Mouse (Mus musculus): Measurements from ENCODE around the gene Cadps2. TPM values are rescaled to one million over a fixed set of nuclear protein-coding genes. Genes with fewer than 3 reads are reported as not detected.

The Cadps2 gene
- polyA plus RNA-seq, 1 experiment, result 0.02 TPM

DNA sequence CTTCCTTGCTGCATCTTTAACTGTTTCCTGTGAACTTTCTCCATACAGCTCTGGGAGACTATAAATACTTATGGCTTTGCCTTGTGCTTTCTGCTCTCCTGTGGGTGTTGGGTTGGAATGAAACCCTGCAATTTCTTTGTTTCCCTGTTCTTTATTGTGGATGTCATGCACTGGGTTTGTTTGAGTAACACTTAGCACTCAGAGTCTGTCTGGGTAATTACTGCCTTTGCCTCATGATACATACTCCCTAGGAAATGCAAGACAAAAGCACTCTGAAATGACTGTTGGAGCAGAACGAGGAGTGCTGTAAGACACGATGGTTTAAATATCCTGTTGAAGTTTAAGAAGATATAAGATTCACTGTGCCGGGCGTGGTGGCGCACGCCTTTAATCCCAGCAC, 533.2 kb downstream of the Cadps2 start:
- no peaks in the 10 kb centered on the region for H3K27me3 ChIP-seq (ENCODE audit: control insufficient read depth, insufficient read depth, insufficient read length)
- H3ac ChIP-seq (ENCODE audit: control insufficient read depth, insufficient read length), result no peak overlapping the region
- H3K36me3 ChIP-seq (ENCODE audit: control insufficient read depth, insufficient read depth), result no peaks in the 10 kb centered on the region
- no peak overlapping the region for H3K4me3 ChIP-seq
- H3K79me2 ChIP-seq (ENCODE audit: control insufficient read depth, insufficient read depth), result no peaks in the 10 kb centered on the region
- H3K4me2 ChIP-seq (ENCODE audit: low read depth), result no peak overlapping the region
- no peak for TF ChIP-seq MYOG (IDR thresholded peaks at IDR 0.05; ENCODE audit: control insufficient read depth in 1 of 3, insufficient read depth in 1 of 3, insufficient read length in 2 of 3, low read depth in 2 of 3)
- TF ChIP-seq MAX (IDR thresholded peaks at IDR 0.05; ENCODE audit: low read depth), result no peak
- no peak for TF ChIP-seq MYOD1 (IDR thresholded peaks at IDR 0.05; ENCODE audit: control insufficient read depth in 1 of 3, insufficient read length in 2 of 3, low read depth in 2 of 3)
- TF ChIP-seq TCF12 (IDR thresholded peaks at IDR 0.05; ENCODE audit: insufficient read depth, poor library complexity, severe bottlenecking), result no peak
- no peak for TF ChIP-seq REST (IDR thresholded peaks at IDR 0.05; ENCODE audit: insufficient read depth, insufficient read length)
- TF ChIP-seq SRF (IDR thresholded peaks at IDR 0.05; ENCODE audit: control insufficient read depth, insufficient read length, low read depth), result no peak
- TF ChIP-seq CEBPB (IDR thresholded peaks at IDR 0.05; ENCODE audit: insufficient read depth, poor library complexity, severe bottlenecking), result no peak
- TF ChIP-seq POLR2A (IDR thresholded peaks at IDR 0.05; ENCODE audit: insufficient read length, low read depth), result no peak
- TF ChIP-seq USF1 (IDR thresholded peaks at IDR 0.05; ENCODE audit: low read depth), result no peak
- no peak for TF ChIP-seq POLR2AphosphoS2 (IDR thresholded peaks at IDR 0.05; ENCODE audit: insufficient read length, low read depth)
- no peak for TF ChIP-seq E2F4 (IDR thresholded peaks at IDR 0.05; ENCODE audit: insufficient read depth)
- no peak for TF ChIP-seq TCF3 (IDR thresholded peaks at IDR 0.05; ENCODE audit: insufficient read length, low read depth)

DNA sequence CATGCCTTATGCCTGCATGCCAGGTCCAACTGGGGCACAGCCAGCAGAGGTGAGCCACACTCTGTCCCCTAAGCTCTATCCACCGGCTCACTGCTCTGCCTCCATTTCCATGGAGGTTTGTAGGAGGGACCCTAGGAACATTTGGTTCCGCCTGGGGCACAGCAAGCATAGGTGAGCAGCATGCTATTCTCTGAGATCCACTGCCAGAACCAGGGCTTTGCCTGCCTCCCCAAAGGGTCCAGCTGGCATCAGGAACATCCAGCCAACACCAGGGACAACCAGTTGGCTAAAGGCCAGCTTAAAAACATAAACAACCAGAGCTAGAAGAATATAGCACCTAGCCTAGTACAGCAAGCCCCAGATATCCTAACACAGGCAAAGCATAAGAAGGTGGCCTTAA, 540.6 kb downstream of the Cadps2 start:
- H3K79me2 ChIP-seq (ENCODE audit: control insufficient read depth, insufficient read depth), result no peaks in the 10 kb centered on the region
- H3K4me2 ChIP-seq (ENCODE audit: low read depth), result no peak overlapping the region
- H3ac ChIP-seq (ENCODE audit: control insufficient read depth, insufficient read length), result no peak overlapping the region
- TF ChIP-seq USF1 (IDR thresholded peaks at IDR 0.05; ENCODE audit: low read depth) (no peak), TCF3 (IDR thresholded peaks at IDR 0.05; ENCODE audit: insufficient read length, low read depth) (no peak), MYOG (IDR thresholded peaks at IDR 0.05; ENCODE audit: control insufficient read depth in 1 of 3, insufficient read depth in 1 of 3, insufficient read length in 2 of 3, low read depth in 2 of 3) (no peak), MAX (IDR thresholded peaks at IDR 0.05; ENCODE audit: low read depth) (no peak), POLR2A (IDR thresholded peaks at IDR 0.05; ENCODE audit: insufficient read length, low read depth) (no peak), CEBPB (IDR thresholded peaks at IDR 0.05; ENCODE audit: insufficient read depth, poor library complexity, severe bottlenecking) (no peak), REST (IDR thresholded peaks at IDR 0.05; ENCODE audit: insufficient read depth, insufficient read length) (no peak), POLR2AphosphoS2 (IDR thresholded peaks at IDR 0.05; ENCODE audit: insufficient read length, low read depth) (no peak), E2F4 (IDR thresholded peaks at IDR 0.05; ENCODE audit: insufficient read depth) (no peak), SRF (IDR thresholded peaks at IDR 0.05; ENCODE audit: control insufficient read depth, insufficient read length, low read depth) (no peak), TCF12 (IDR thresholded peaks at IDR 0.05; ENCODE audit: insufficient read depth, poor library complexity, severe bottlenecking) (no peak), MYOD1 (IDR thresholded peaks at IDR 0.05; ENCODE audit: control insufficient read depth in 1 of 3, insufficient read length in 2 of 3, low read depth in 2 of 3) (no peak)
- H3K36me3 ChIP-seq (ENCODE audit: control insufficient read depth, insufficient read depth), result no peaks in the 10 kb centered on the region
- H3K27me3 ChIP-seq (ENCODE audit: control insufficient read depth, insufficient read depth, insufficient read length), result no peaks in the 10 kb centered on the region
- H3K4me3 ChIP-seq, result no peak overlapping the region

DNA sequence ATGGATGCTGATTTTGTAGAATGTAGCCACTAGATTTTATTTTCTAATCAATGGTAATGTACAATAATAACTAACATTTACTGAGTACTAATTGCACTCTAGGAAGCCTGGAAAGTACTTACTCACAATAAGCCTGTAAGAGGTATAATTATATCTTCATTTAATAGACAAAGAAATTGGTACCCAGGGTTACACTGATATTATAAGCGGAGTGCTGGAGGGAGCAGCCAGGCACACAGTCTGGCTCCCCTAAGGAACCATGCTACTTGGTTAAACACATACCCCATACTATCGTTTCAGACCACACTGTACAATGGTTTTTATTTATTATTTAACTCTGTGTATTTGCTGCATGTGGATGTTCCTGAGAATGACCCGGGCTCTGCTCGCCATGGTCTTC, 544.5 kb downstream of the Cadps2 start:
- no peak overlapping the region for H3K4me2 ChIP-seq (ENCODE audit: low read depth)
- no peaks in the 10 kb centered on the region for H3K27me3 ChIP-seq (ENCODE audit: control insufficient read depth, insufficient read depth, insufficient read length)
- no peaks in the 10 kb centered on the region for H3K36me3 ChIP-seq (ENCODE audit: control insufficient read depth, insufficient read depth)
- H3K4me3 ChIP-seq, result no peak overlapping the region
- no peaks in the 10 kb centered on the region for H3K79me2 ChIP-seq (ENCODE audit: control insufficient read depth, insufficient read depth)
- H3ac ChIP-seq (ENCODE audit: control insufficient read depth, insufficient read length), result no peak overlapping the region
- TF ChIP-seq POLR2A (IDR thresholded peaks at IDR 0.05; ENCODE audit: insufficient read length, low read depth), result no peak
- no peak for TF ChIP-seq E2F4 (IDR thresholded peaks at IDR 0.05; ENCODE audit: insufficient read depth)
- no peak for TF ChIP-seq MAX (IDR thresholded peaks at IDR 0.05; ENCODE audit: low read depth)
- no peak for TF ChIP-seq USF1 (IDR thresholded peaks at IDR 0.05; ENCODE audit: low read depth)
- no peak for TF ChIP-seq CEBPB (IDR thresholded peaks at IDR 0.05; ENCODE audit: insufficient read depth, poor library complexity, severe bottlenecking)
- TF ChIP-seq MYOD1 (IDR thresholded peaks at IDR 0.05; ENCODE audit: control insufficient read depth in 1 of 3, insufficient read length in 2 of 3, low read depth in 2 of 3), result no peak
- no peak for TF ChIP-seq SRF (IDR thresholded peaks at IDR 0.05; ENCODE audit: control insufficient read depth, insufficient read length, low read depth)
- no peak for TF ChIP-seq TCF12 (IDR thresholded peaks at IDR 0.05; ENCODE audit: insufficient read depth, poor library complexity, severe bottlenecking)
- TF ChIP-seq POLR2AphosphoS2 (IDR thresholded peaks at IDR 0.05; ENCODE audit: insufficient read length, low read depth), result no peak
- no peak for TF ChIP-seq REST (IDR thresholded peaks at IDR 0.05; ENCODE audit: insufficient read depth, insufficient read length)
- no peak for TF ChIP-seq TCF3 (IDR thresholded peaks at IDR 0.05; ENCODE audit: insufficient read length, low read depth)
- TF ChIP-seq MYOG (IDR thresholded peaks at IDR 0.05; ENCODE audit: control insufficient read depth in 1 of 3, insufficient read depth in 1 of 3, insufficient read length in 2 of 3, low read depth in 2 of 3), result no peak

DNA sequence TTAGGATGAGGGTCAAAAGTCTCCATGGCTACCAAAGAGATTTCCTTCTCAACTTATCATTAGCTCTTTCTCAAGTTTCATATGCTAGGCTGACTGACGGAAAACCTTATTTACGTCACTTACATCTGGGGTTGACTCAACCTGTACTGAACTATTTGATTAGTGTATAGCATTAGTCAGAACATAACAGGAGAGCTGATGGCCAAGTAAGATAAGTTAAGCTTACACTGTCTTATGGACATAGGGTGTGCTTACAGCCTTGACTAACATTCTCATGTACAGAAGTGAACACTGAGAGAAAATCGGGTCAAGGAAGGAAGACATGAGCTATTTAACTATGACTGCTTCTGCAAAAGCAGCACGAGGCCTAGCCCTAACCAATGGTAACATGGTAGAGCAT, 550.5 kb downstream of the Cadps2 start:
- Histone ChIP-seq H3K4me2 (ENCODE audit: low read depth) (no peak overlapping the region), H3K4me3 (no peak overlapping the region), H3K79me2 (ENCODE audit: control insufficient read depth, insufficient read depth) (no peaks in the 10 kb centered on the region), H3K36me3 (ENCODE audit: control insufficient read depth, insufficient read depth) (no peaks in the 10 kb centered on the region), H3K27me3 (ENCODE audit: control insufficient read depth, insufficient read depth, insufficient read length) (no peaks in the 10 kb centered on the region), H3ac (ENCODE audit: control insufficient read depth, insufficient read length) (no peak overlapping the region)
- TF ChIP-seq POLR2AphosphoS2 (IDR thresholded peaks at IDR 0.05; ENCODE audit: insufficient read length, low read depth) (no peak), CEBPB (IDR thresholded peaks at IDR 0.05; ENCODE audit: insufficient read depth, poor library complexity, severe bottlenecking) (no peak), MAX (IDR thresholded peaks at IDR 0.05; ENCODE audit: low read depth) (no peak), TCF3 (IDR thresholded peaks at IDR 0.05; ENCODE audit: insufficient read length, low read depth) (no peak), SRF (IDR thresholded peaks at IDR 0.05; ENCODE audit: control insufficient read depth, insufficient read length, low read depth) (no peak)

DNA sequence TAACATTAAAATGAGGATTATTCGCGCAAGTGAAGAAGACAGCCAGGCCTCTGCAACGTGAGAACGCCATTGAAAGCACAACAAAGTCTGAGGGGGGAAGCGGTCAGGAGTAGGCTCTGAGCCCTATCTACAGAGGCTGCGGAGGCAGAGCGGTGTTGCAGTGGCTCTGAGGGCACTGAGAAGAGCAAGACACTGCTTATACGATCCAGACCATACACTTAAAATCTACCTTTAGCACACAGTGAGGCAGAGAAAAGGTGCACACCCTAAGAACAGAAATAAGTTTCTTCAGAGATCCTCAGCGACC, 557.8 kb downstream of the Cadps2 start:
- Histone ChIP-seq H3K4me3 (no peak overlapping the region), H3K79me2 (ENCODE audit: control insufficient read depth, insufficient read depth) (no peaks in the 10 kb centered on the region), H3K36me3 (ENCODE audit: control insufficient read depth, insufficient read depth) (no peaks in the 10 kb centered on the region), H3K27me3 (ENCODE audit: control insufficient read depth, insufficient read depth, insufficient read length) (no peaks in the 10 kb centered on the region), H3ac (ENCODE audit: control insufficient read depth, insufficient read length) (no peak overlapping the region), H3K4me2 (ENCODE audit: low read depth) (no peak overlapping the region)
- TF ChIP-seq MAX (IDR thresholded peaks at IDR 0.05; ENCODE audit: low read depth) (no peak), USF1 (IDR thresholded peaks at IDR 0.05; ENCODE audit: low read depth) (no peak), MYOG (IDR thresholded peaks at IDR 0.05; ENCODE audit: control insufficient read depth in 1 of 3, insufficient read depth in 1 of 3, insufficient read length in 2 of 3, low read depth in 2 of 3) (no peak), TCF12 (IDR thresholded peaks at IDR 0.05; ENCODE audit: insufficient read depth, poor library complexity, severe bottlenecking) (no peak), POLR2AphosphoS2 (IDR thresholded peaks at IDR 0.05; ENCODE audit: insufficient read length, low read depth) (no peak), POLR2A (IDR thresholded peaks at IDR 0.05; ENCODE audit: insufficient read length, low read depth) (no peak), TCF3 (IDR thresholded peaks at IDR 0.05; ENCODE audit: insufficient read length, low read depth) (no peak), MYOD1 (IDR thresholded peaks at IDR 0.05; ENCODE audit: control insufficient read depth in 1 of 3, insufficient read length in 2 of 3, low read depth in 2 of 3) (no peak), REST (IDR thresholded peaks at IDR 0.05; ENCODE audit: insufficient read depth, insufficient read length) (no peak), CEBPB (IDR thresholded peaks at IDR 0.05; ENCODE audit: insufficient read depth, poor library complexity, severe bottlenecking) (no peak), SRF (IDR thresholded peaks at IDR 0.05; ENCODE audit: control insufficient read depth, insufficient read length, low read depth) (no peak)

All from myocyte (in vitro differentiated cells).